Mouse (Mus musculus) cortical plate, adult 2 months (tissue): ENCODE results near the gene Trib3.

Experiments
- CTCF ChIP-seq: fragments of 200-500 bp; IDR thresholded peaks from 2 replicates; pipeline ENCODE4 v1.5.1; 2011; ENCODE audit warnings: mild to moderate bottlenecking, control low read depth, low read length; ENCODE audit not compliant: insufficient read depth; ENCODE audit errors: extremely low read depth
- POLR2A ChIP-seq: fragments of 200-500 bp; IDR thresholded peaks from 2 replicates; pipeline ENCODE4 v1.6.1; 2011; ENCODE audit warnings: mild to moderate bottlenecking, low read length, control low read depth; ENCODE audit not compliant: insufficient read depth; ENCODE audit errors: extremely low read depth

GRCm38 (mm10) chr2:152349205-152349604, 5.4 kb upstream of the Trib3 start:
- TF ChIP-seq POLR2A (no peak), CTCF (no peak)
